Comparison of ENCODE assay signal across 10 mouse cellular contexts in the genomic region with DNA sequence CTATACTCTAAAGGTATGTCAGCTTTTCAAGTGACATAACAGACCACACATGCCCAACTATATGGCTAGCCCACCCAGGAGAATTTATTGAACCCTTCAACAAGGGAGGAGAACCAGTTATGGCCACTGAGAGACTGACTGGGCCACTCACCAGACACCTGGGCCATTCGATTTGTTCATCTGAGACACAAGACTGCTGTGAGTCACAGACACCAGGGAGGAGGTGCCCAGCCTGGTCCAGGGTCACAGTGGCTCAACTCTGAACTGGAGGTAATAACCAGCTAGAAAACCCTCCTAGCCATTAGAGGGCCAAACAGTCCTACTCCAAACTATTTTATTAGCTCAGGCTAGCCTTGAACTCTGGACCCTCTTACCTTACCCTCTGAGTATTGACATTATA. TPM values are rescaled to one million over a fixed set of nuclear protein-coding genes. Genes with fewer than 3 reads are reported as not detected.
DNase-seq lines count a peak whose midpoint lies in the region; ATAC-seq and TF ChIP-seq lines count a peak whose summit lies in the region.
"Had no signal": no experiment of that assay in that cellular context is flagged by ENCODE, and none has a peak within 500 bp of the region (broad histone marks: within the 10 kb centered on the region; RNA-seq: fewer than 3 reads in every experiment).

No protein-coding gene starts in this region.

- H3K27me3 ChIP-seq in hindbrain, embryonic 10.5 days (ENCODE audit: insufficient read depth, poor library complexity, severe bottlenecking), result no peaks in the 10 kb centered on the region
- H3K27me3 ChIP-seq in hindbrain, postnatal 0 days (ENCODE audit: insufficient read depth, low read length), result no peaks in the 10 kb centered on the region
- no peaks in the 10 kb centered on the region for H3K27me3 ChIP-seq in liver, embryonic 14.5 days (ENCODE audit: control insufficient read depth, insufficient read depth, low read length)
- H3K27me3 ChIP-seq: embryonic facial prominence, embryonic 13.5 days; Patski had no signal

- no peak for TF ChIP-seq CTCF in hindbrain, postnatal 0 days (IDR thresholded peaks at IDR 0.05; ENCODE audit: low read depth)
- TF ChIP-seq CTCF in liver, embryonic 14.5 days (IDR thresholded peaks at IDR 0.05; ENCODE audit: low read depth), result no peak

- 0 out of 2 replicates have a peak overlapping the region, but pooled peaks have one; percentile 19 for H3K27ac ChIP-seq in hindbrain, embryonic 10.5 days
- no peak overlapping the region for H3K27ac ChIP-seq in hindbrain, postnatal 0 days
- peak overlapping the region; percentile 98 for H3K27ac ChIP-seq in liver, embryonic 14.5 days

- peaks cover 75% of the 10 kb centered on the region for H3K4me1 ChIP-seq in hindbrain, embryonic 10.5 days (replicated peaks)
- H3K4me1 ChIP-seq in hindbrain, postnatal 0 days (ENCODE audit: insufficient read depth, low read length), result peaks cover 51% of the 10 kb centered on the region
- peaks cover 79% of the 10 kb centered on the region in 2 experiments for H3K4me1 ChIP-seq in liver, embryonic 14.5 days (replicated peaks; ENCODE audit: control insufficient read depth in 2 of 2, insufficient read depth in 2 of 2, low read length in 1 of 2)

- peaks cover 16% of the 10 kb centered on the region for H3K36me3 ChIP-seq in hindbrain, embryonic 10.5 days
- H3K36me3 ChIP-seq in hindbrain, postnatal 0 days (ENCODE audit: insufficient read depth, low read length), result peaks cover 7% of the 10 kb centered on the region
- H3K36me3 ChIP-seq in liver, embryonic 14.5 days (replicated peaks; ENCODE audit: control insufficient read depth, insufficient read depth, low read depth), result peaks cover 12% of the 10 kb centered on the region

- H3K4me3 ChIP-seq in hindbrain, embryonic 10.5 days, result no peak overlapping the region
- no peak overlapping the region for H3K4me3 ChIP-seq in hindbrain, postnatal 0 days (ENCODE audit: low read length)
- H3K4me3 ChIP-seq in liver, embryonic 14.5 days (ENCODE audit: insufficient read depth in 1 of 2, low read depth in 2 of 2, low read length in 2 of 2), result no peak overlapping the region
- H3K4me3 ChIP-seq: embryonic facial prominence, embryonic 13.5 days had no signal

- DNase-seq in hindbrain, embryonic 10.5 days (ENCODE audit: low spot score), result no peak
- no peak for DNase-seq in hindbrain, postnatal 0 days (ENCODE audit: low spot score)
- peak; percentile 65 for DNase-seq in 416B (ENCODE audit: low read depth)
- peak; percentile 46 to 54 for DNase-seq in B cell, adult 2 months
- DNase-seq in liver, embryonic 14.5 days (ENCODE audit: low read depth in 3 of 3, low spot score in 3 of 3), result no peak
- DNase-seq in layer of hippocampus, postnatal 36 days, result no peak
- DNase-seq in embryo, embryonic 9.5 days (ENCODE audit: extremely low spot score), result no peak
- DNase-seq: heart, postnatal 10 days had no signal

- H3K9me3 ChIP-seq in hindbrain, embryonic 10.5 days, result no peaks in the 10 kb centered on the region
- H3K9me3 ChIP-seq in hindbrain, postnatal 0 days (ENCODE audit: low read length), result no peaks in the 10 kb centered on the region
- H3K9me3 ChIP-seq in liver, embryonic 14.5 days (ENCODE audit: control insufficient read depth, low read length), result no peaks in the 10 kb centered on the region
- H3K9me3 ChIP-seq: embryonic facial prominence, embryonic 13.5 days had no signal

- no peak overlapping the region for H3K9ac ChIP-seq in hindbrain, postnatal 0 days (replicated peaks; ENCODE audit: low read length)
- H3K9ac ChIP-seq in liver, embryonic 14.5 days (replicated peaks), result peak overlapping the region; percentile 89
- H3K9ac ChIP-seq: embryonic facial prominence, embryonic 13.5 days had no signal

- H3K4me2 ChIP-seq in hindbrain, postnatal 0 days (ENCODE audit: low read depth, low read length), result no peak overlapping the region
- peak overlapping the region; percentile 16 for H3K4me2 ChIP-seq in liver, embryonic 14.5 days (ENCODE audit: low read depth)
- H3K4me2 ChIP-seq: embryonic facial prominence, embryonic 13.5 days had no signal

- WGBS in hindbrain, embryonic 10.5 days, result 58% methylated on average over 1 of the region's 1 CpGs
- WGBS in hindbrain, postnatal 0 days, result 56% methylated on average over 1 of the region's 1 CpGs
- 31% methylated on average over 1 of the region's 1 CpGs for WGBS in liver, embryonic 14.5 days (ENCODE audit: insufficient replicate concordance)

- TF ChIP-seq EP300 in liver, embryonic 14.5 days (IDR thresholded peaks at IDR 0.05; ENCODE audit: low read depth), result no peak

- ATAC-seq in hindbrain, postnatal 0 days, result no peak
- ATAC-seq in liver, embryonic 14.5 days (ENCODE audit: insufficient read depth), result no peak
- ATAC-seq: Patski had no signal

RNA-seq across cellular contexts. Expression of a gene that starts 29.8 kb away (rescaled TPM):
- polyA plus RNA-seq in hindbrain, embryonic 10.5 days (2016; fragmentation: Nextera tagmentation; extraction: Ambion mirVana), result 3.1 and 3.6 TPM in 2 replicates
- 2.5 and 3.8 TPM in 2 replicates for total RNA-seq in hindbrain, postnatal 0 days (2014; rRNA removed)
- polyA plus RNA-seq in hindbrain, postnatal 0 days (2015; fragmentation: Nextera tagmentation; extraction: Ambion mirVana), result 4.2 and 4.5 TPM in 2 replicates
- 0.09 and 0.10 TPM in 2 replicates for polyA plus RNA-seq in liver, embryonic 14.5 days (2012; rRNA removed)
- polyA plus RNA-seq in liver, embryonic 14.5 days (2014; fragmentation: Nextera tagmentation; extraction: Ambion mirVana), result 0.05 and 0.11 TPM in 2 replicates
- 1 to 10 TPM; 2.3 to 2.8 TPM for total RNA-seq in layer of hippocampus, postnatal 36 days (2021)

RNA-seq across cellular contexts. Expression of a gene that starts 40.6 kb away (rescaled TPM):
- polyA plus RNA-seq in hindbrain, embryonic 10.5 days (2016; fragmentation: Nextera tagmentation; extraction: Ambion mirVana), result 6.5 and 8.2 TPM in 2 replicates
- 9.3 and 11.5 TPM in 2 replicates for total RNA-seq in hindbrain, postnatal 0 days (2014; rRNA removed)
- 2.7 and 3.0 TPM in 2 replicates for polyA plus RNA-seq in hindbrain, postnatal 0 days (2015; fragmentation: Nextera tagmentation; extraction: Ambion mirVana)
- 3.9 and 4.3 TPM in 2 replicates for polyA plus RNA-seq in liver, embryonic 14.5 days (2012; rRNA removed)
- 4.5 and 5.1 TPM in 2 replicates for polyA plus RNA-seq in liver, embryonic 14.5 days (2014; fragmentation: Nextera tagmentation; extraction: Ambion mirVana)
- total RNA-seq in layer of hippocampus, postnatal 36 days (2021), result 10 to 100 TPM; 21.0 to 24.1 TPM

Comparison
In these comparisons a context has a peak if more than half of its experiments do, and no peak if none do; other contexts are left out.
1. DNase-seq: peak in 416B (single experiment) and B cell, adult 2 months (2 of 2); none in hindbrain, embryonic 10.5 days (single experiment), hindbrain, postnatal 0 days (single experiment), liver, embryonic 14.5 days (0 of 3), layer of hippocampus, postnatal 36 days (0 of 2) and embryo, embryonic 9.5 days (single experiment).